Mouse (Mus musculus) heart, adult 2 months (tissue): ENCODE measurements around the gene Esyt1.

Source experiments
- CTCF ChIP-seq: fragments of 200-600 bp; IDR thresholded peaks from 2 replicates; pipeline ENCODE4 v1.8.1; 2022; ENCODE audit warnings: antibody characterized with exemption, mild to moderate bottlenecking, moderate library complexity
- POLR2A ChIP-seq: fragments of 200-500 bp; IDR thresholded peaks from 2 replicates; pipeline ENCODE4 v1.6.1; 2011; ENCODE audit warnings: mild to moderate bottlenecking, low read depth, low read length, control low read depth; ENCODE audit not compliant: insufficient read depth

DNA sequence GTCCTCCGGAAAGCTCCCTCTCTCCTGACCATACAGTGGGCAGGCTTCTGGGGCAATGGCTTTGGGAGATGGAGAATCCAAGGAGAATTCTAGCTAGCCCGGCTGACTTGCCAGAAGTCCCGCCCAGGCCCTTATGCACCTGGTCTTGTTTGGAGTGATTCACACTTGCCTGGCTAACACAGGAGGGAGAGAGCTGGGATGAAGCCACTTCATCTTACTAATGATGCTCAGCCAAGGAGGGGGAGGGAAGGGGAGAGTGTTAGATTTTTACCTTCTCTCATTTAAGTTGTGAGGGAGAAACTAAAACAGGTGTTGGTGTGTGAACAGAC lies 19.9 kb upstream of the Esyt1 start:
- TF ChIP-seq POLR2A (no peak), CTCF (no peak)
